Mouse (Mus musculus) heart, adult 18-20 months (tissue): Measurements from ENCODE around the gene 2900026A02Rik. TPM values are rescaled to one million over a fixed set of nuclear protein-coding genes. Genes with fewer than 3 reads are reported as not detected.

ENCODE experiments used
- DNase-seq, 2 experiments: peaks; one replicate each; pipeline ENCODE4 v3.0.0; 2021 to 2022; ENCODE audit warnings: mixed read lengths in 1 of 2
- long read RNA-seq, 2 experiments: library from polyadenylated mRNA; stranded (forward); transcript quantifications; one replicate each; pipeline ENCODE4 v2.0.0; 2021
- total RNA-seq, 2 experiments: library from RNA; stranded (reverse); gene quantifications; 2 replicates each; pipeline ENCODE4 v1.2.3; 2021

Gene 2900026A02Rik
- 10 to 100 TPM; 19.2 to 21.1 TPM for total RNA-seq
- long read RNA-seq, experiment 1, full-length matches to known transcripts, result 4 of 11 reads
- long read RNA-seq, experiment 1, partial matches to known transcripts, result 2 of 11 reads
- long read RNA-seq, experiment 1, other reads (novel, unspliced or antisense), result 5 of 11 reads
- long read RNA-seq, experiment 2, partial matches to known transcripts, result 0 of 6 reads
- long read RNA-seq, experiment 2, other reads (novel, unspliced or antisense), result 6 of 6 reads

- DNase-seq, result peak; percentile 81 to 89
Observed at GRCm38 (mm10) chr5:113221147-113221865, at the start of gene 2900026A02Rik. TSS of gene 2900026A02Rik (minus strand) at chr5:113221236.

GRCm38 (mm10) chr5:113270043-113270442 is 49.0 kb upstream of the 2900026A02Rik start:
- DNase-seq, result no peak

- no peak for DNase-seq
Observed at GRCm38 (mm10) chr5:113268246-113268645, 47.2 kb upstream of the 2900026A02Rik start.

- DNase-seq, result no peak
Observed at GRCm38 (mm10) chr5:113265637-113266036, 44.6 kb upstream of the 2900026A02Rik start.

GRCm38 (mm10) chr5:113250806-113251205 is 29.8 kb upstream of the 2900026A02Rik start:
- DNase-seq, result no peak

- DNase-seq, result no peak
Observed at GRCm38 (mm10) chr5:113249263-113249930, 28.4 kb upstream of the 2900026A02Rik start.

GRCm38 (mm10) chr5:113230196-113230595 is 9.2 kb upstream of the 2900026A02Rik start:
- no peak for DNase-seq

- DNase-seq, result peak; percentile 88 to 92
Observed at GRCm38 (mm10) chr5:113226632-113227102, 5.6 kb upstream of the 2900026A02Rik start, which contains the start of gene Tmem211. TSS of gene Tmem211 (plus strand) at chr5:113226909.

GRCm38 (mm10) chr5:113225686-113226435 is 4.8 kb upstream of the 2900026A02Rik start:
- DNase-seq, result no peak

GRCm38 (mm10) chr5:113225271-113225670 is 4.2 kb upstream of the 2900026A02Rik start:
- DNase-seq, result peak in 1 of 2 experiments; percentile 57

GRCm38 (mm10) chr5:113223888-113224287 is 2.9 kb upstream of the 2900026A02Rik start:
- peak in 1 of 2 experiments; percentile 22 for DNase-seq

GRCm38 (mm10) chr5:113220383-113221146 is 471 bp downstream of the 2900026A02Rik start:
- peak in 1 of 2 experiments; percentile 58 for DNase-seq

GRCm38 (mm10) chr5:113219876-113220275 is 1.2 kb downstream of the 2900026A02Rik start:
- peak in 1 of 2 experiments; percentile 5 for DNase-seq

- peak in 1 of 2 experiments; percentile 19 for DNase-seq
Observed at GRCm38 (mm10) chr5:113219450-113219849, 1.6 kb downstream of the 2900026A02Rik start.

- peak in 1 of 2 experiments; percentile 23 for DNase-seq
Observed at GRCm38 (mm10) chr5:113218617-113219235, 2.3 kb downstream of the 2900026A02Rik start.

GRCm38 (mm10) chr5:113217076-113217475 is 4.0 kb downstream of the 2900026A02Rik start:
- no peak for DNase-seq

GRCm38 (mm10) chr5:113216328-113216960 is 4.6 kb downstream of the 2900026A02Rik start:
- DNase-seq, result no peak

GRCm38 (mm10) chr5:113215610-113216011 is 5.4 kb downstream of the 2900026A02Rik start:
- DNase-seq, result peak; percentile 34 to 62

GRCm38 (mm10) chr5:113214455-113214854 is 6.6 kb downstream of the 2900026A02Rik start:
- peak; percentile 47 to 77 for DNase-seq

GRCm38 (mm10) chr5:113214041-113214440 is 7.0 kb downstream of the 2900026A02Rik start:
- DNase-seq, result peak in 1 of 2 experiments; percentile 25
